Mouse (Mus musculus): Measurements from ENCODE around the gene Sema3a.
"Not testable (repeated sequence)": the region's sequence is repeated elsewhere in the genome, so short reads cannot be mapped to it uniquely, and the experiment has no call there.

The Sema3a gene

GRCm38 (mm10) chr5:13579123-13579522, 453.9 kb downstream of the Sema3a start:
- DNase-seq = no peak

GRCm38 (mm10) chr5:13585559-13586207, 460.5 kb downstream of the Sema3a start:
- DNase-seq = no peak

- DNase-seq = no peak
Observed at GRCm38 (mm10) chr5:13594422-13594821, 469.2 kb downstream of the Sema3a start.

GRCm38 (mm10) chr5:13611631-13612030, 486.4 kb downstream of the Sema3a start:
- DNase-seq = no peak

- DNase-seq = no peak
Observed at GRCm38 (mm10) chr5:13612088-13612487, 486.9 kb downstream of the Sema3a start.

- not testable (repeated sequence) for DNase-seq
Observed at GRCm38 (mm10) chr5:13614575-13614974, 489.4 kb downstream of the Sema3a start.

- no peak for DNase-seq
Observed at GRCm38 (mm10) chr5:13615907-13616306, 490.7 kb downstream of the Sema3a start.

- no peak for DNase-seq
Observed at GRCm38 (mm10) chr5:13622578-13622977, 497.4 kb downstream of the Sema3a start.

GRCm38 (mm10) chr5:13624754-13625153, 499.5 kb downstream of the Sema3a start:
- DNase-seq = no peak

GRCm38 (mm10) chr5:13626093-13626492, 500.9 kb downstream of the Sema3a start:
- no peak for DNase-seq

- DNase-seq = peak; percentile 52
Observed at GRCm38 (mm10) chr5:13628606-13629311, 503.5 kb downstream of the Sema3a start.

GRCm38 (mm10) chr5:13629916-13630315, 504.7 kb downstream of the Sema3a start:
- DNase-seq = no peak

GRCm38 (mm10) chr5:13630692-13631091, 505.5 kb downstream of the Sema3a start:
- no peak for DNase-seq

GRCm38 (mm10) chr5:13636237-13636636, 511.0 kb downstream of the Sema3a start:
- no peak for DNase-seq
